Mouse (Mus musculus) small intestine, adult 2 months (tissue): ENCODE measurements around the gene Sorcs1.

ENCODE experiments used
- CTCF ChIP-seq: fragments of 200-500 bp; IDR thresholded peaks from 2 replicates; pipeline ENCODE4 v1.5.1; 2012; ENCODE audit warnings: low read depth, mild to moderate bottlenecking, control low read depth, inconsistent platforms, low read length, moderate library complexity, mixed read lengths; ENCODE audit not compliant: insufficient replicate concordance, insufficient read length; ENCODE audit errors: extremely low read depth
- POLR2A ChIP-seq: fragments of 200-500 bp; IDR thresholded peaks from 2 replicates; pipeline ENCODE4 v1.6.1; 2012; ENCODE audit warnings: low read depth, mild to moderate bottlenecking, control low read depth, inconsistent platforms, low read length, moderate library complexity

GRCm38 (mm10) chr19:50652750-50653149 is 25.7 kb downstream of the Sorcs1 start:
- TF ChIP-seq POLR2A (no peak), CTCF (no peak)
